Comparison of ENCODE assay signal across 8 mouse cellular contexts in the genomic region with DNA sequence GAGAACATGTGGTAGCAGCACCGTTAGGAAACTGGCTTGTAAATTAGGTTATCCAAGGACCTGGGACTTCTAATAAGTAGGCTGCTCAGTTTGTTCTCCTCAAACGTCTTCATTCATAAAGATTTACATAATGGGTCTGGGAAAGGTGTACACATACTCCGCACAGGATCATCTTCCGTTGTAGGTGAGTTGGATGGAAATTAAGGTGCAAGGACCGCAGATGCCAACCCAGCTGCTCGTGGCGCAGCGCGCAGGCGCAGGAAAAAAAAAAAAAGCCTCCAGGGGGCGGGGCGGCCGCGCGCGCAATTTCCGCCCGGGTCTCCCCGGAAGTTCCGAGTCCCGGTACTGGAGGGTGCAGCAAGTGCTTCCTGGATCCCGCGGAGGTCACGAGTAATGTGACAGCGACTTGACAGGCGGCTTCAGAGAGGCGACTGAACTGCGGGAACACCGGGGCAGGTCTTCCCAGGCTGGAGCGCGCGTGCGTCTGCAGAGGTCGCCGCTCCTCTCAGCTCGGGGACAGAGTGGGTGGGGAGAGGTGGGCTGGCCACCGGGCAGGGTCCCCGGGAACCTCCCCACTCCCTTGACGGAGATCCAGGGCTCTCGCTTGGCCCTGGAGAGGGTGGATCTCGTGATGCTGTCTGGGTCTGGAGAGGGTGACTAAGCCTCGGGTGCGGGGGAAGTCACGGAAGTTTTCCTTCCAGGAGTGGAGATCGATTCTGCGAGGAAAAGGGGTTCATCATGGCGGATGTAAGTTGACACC. TPM values are rescaled to one million over a fixed set of nuclear protein-coding genes. Genes with fewer than 3 reads are reported as not detected.
DNase-seq lines count a peak whose midpoint lies in the region; ATAC-seq and TF ChIP-seq lines count a peak whose summit lies in the region.

Lamtor3 (plus strand) TSS at position 335 of the 760 bp plus-strand sequence.

- peak within 1 kb of the TSS; percentile 89 for H3K4me2 ChIP-seq in forebrain, embryonic 16.5 days (ENCODE audit: low read length)
- peak within 1 kb of the TSS; percentile 78 for H3K4me2 ChIP-seq in lung, embryonic 14.5 days

- DNase-seq in ES-E14 (ENCODE audit: low read depth, low spot score): peak; percentile 73
- peak; percentile 89 for DNase-seq in cerebellum, adult 11-12 months
- DNase-seq in heart, postnatal 36 days: peak; percentile 83 to 86
- peak; percentile 87 for DNase-seq in layer of hippocampus, adult 2 months (ENCODE audit: low spot score in 2 of 2)
- peak; percentile 93 for DNase-seq in lung, embryonic 14.5 days
- DNase-seq in thymus, adult 2 months: peak; percentile 82

- H3K36me3 ChIP-seq in ES-E14 (ENCODE audit: control insufficient read depth, insufficient read depth, low read length, poor library complexity, severe bottlenecking): peaks cover 4% of the 10 kb centered on the region; the same call in 1 of the 2 replicates
- peaks cover 9% of the 10 kb centered on the region; the same call in 1 of the 2 replicates for H3K36me3 ChIP-seq in forebrain, embryonic 16.5 days (ENCODE audit: control insufficient read depth, insufficient read depth)
- peaks cover 18% of the 10 kb centered on the region for H3K36me3 ChIP-seq in lung, embryonic 14.5 days (ENCODE audit: insufficient read depth)
- 0 out of 2 replicates have a peak, but pooled peaks cover 6% of the 10 kb centered on the region for H3K36me3 ChIP-seq in thymus, adult 2 months (ENCODE audit: control insufficient read depth, insufficient read depth, low read length)

- peak within 1 kb of the TSS; percentile 87 to 99 for H3K4me3 ChIP-seq in ES-E14 (ENCODE audit: insufficient read depth in 1 of 2, low read depth in 1 of 2, low read length in 2 of 2, poor library complexity in 1 of 2, severe bottlenecking in 1 of 2)
- peak within 1 kb of the TSS; percentile 84 for H3K4me3 ChIP-seq in forebrain, embryonic 16.5 days (replicated peaks; ENCODE audit: low read length)
- H3K4me3 ChIP-seq in layer of hippocampus, adult 2 months: peak within 1 kb of the TSS; percentile 93
- H3K4me3 ChIP-seq in lung, embryonic 14.5 days (ENCODE audit: low read depth, low read length): peak within 1 kb of the TSS; percentile 89
- H3K4me3 ChIP-seq in olfactory bulb, adult 2 months (ENCODE audit: insufficient read depth, low read depth, low read length): peak within 1 kb of the TSS; percentile 65
- H3K4me3 ChIP-seq in thymus, adult 2 months (ENCODE audit: control insufficient read depth, insufficient read depth, low read length): peak within 1 kb of the TSS; percentile 78

- WGBS in forebrain, embryonic 16.5 days: under 1% methylated on average over 47 of the region's 47 CpGs
- under 1% methylated on average over 47 of the region's 47 CpGs for WGBS in lung, embryonic 14.5 days
- WGBS in olfactory bulb, adult 2 months: under 1% methylated on average over 47 of the region's 47 CpGs
- WGBS in thymus, adult 2 months: 1% methylated on average over 47 of the region's 47 CpGs

- H3K27me3 ChIP-seq in forebrain, embryonic 16.5 days (replicated peaks; ENCODE audit: control insufficient read depth, insufficient read depth, low read length): no peaks in the 10 kb centered on the region
- H3K27me3 ChIP-seq in lung, embryonic 14.5 days (ENCODE audit: insufficient read depth, low read length): no peaks in the 10 kb centered on the region
- no peaks in the 10 kb centered on the region for H3K27me3 ChIP-seq in thymus, adult 2 months (ENCODE audit: control insufficient read depth, insufficient read depth, low read length)

- TF ChIP-seq CTCF in layer of hippocampus, adult 2 months (conservative IDR thresholded peaks at IDR 0.05): peak; percentile 38
- no peak; the same call in 1 of the 2 replicates for TF ChIP-seq CTCF in lung, embryonic 14.5 days (IDR thresholded peaks at IDR 0.05; ENCODE audit: low read depth)
- no peak for TF ChIP-seq CTCF in olfactory bulb, adult 2 months (IDR thresholded peaks at IDR 0.05; ENCODE audit: insufficient read depth, low read depth, low read length)
- 0 out of 2 replicates have a peak, but pooled peaks have one; percentile 25 for TF ChIP-seq CTCF in thymus, adult 2 months (IDR thresholded peaks at IDR 0.05; ENCODE audit: borderline replicate concordance, control insufficient read depth, extremely low read depth, insufficient read depth, low read length, poor library complexity)

- TF ChIP-seq POLR2A in olfactory bulb, adult 2 months (IDR thresholded peaks at IDR 0.05; ENCODE audit: insufficient read depth, low read depth, low read length): peak; percentile 61; the same call in 1 of the 2 replicates
- TF ChIP-seq POLR2A in thymus, adult 2 months (IDR thresholded peaks at IDR 0.05; ENCODE audit: control insufficient read depth, extremely low read depth, insufficient read depth, low read length, poor library complexity): peak; percentile 51; the same call in 1 of the 2 replicates

- H3K9me3 ChIP-seq in ES-E14 (ENCODE audit: control insufficient read depth, insufficient read depth, low read depth, low read length): no peaks in the 10 kb centered on the region
- no peaks in the 10 kb centered on the region for H3K9me3 ChIP-seq in forebrain, embryonic 16.5 days (ENCODE audit: control insufficient read depth, low read length)
- H3K9me3 ChIP-seq in lung, embryonic 14.5 days (ENCODE audit: low read depth, low read length): no peaks in the 10 kb centered on the region

- peak within 1 kb of the TSS; percentile 82 for H3K9ac ChIP-seq in ES-E14 (ENCODE audit: insufficient read depth, low read depth, low read length, poor library complexity, severe bottlenecking)
- H3K9ac ChIP-seq in forebrain, embryonic 16.5 days (replicated peaks; ENCODE audit: low read depth, low read length): peak within 1 kb of the TSS; percentile 87
- H3K9ac ChIP-seq in lung, embryonic 14.5 days: peak within 1 kb of the TSS; percentile 75

- intact Hi-C loops in heart, postnatal 36 days (cut with DNase I): loop anchor here (1.0 to 10.0 kb wide), 3 partner anchors 51 to 526 kb away; partner anchors contain the start of genes Adh5, Dnajb14 and Mttp

- H3K4me1 ChIP-seq in ES-E14 (ENCODE audit: control insufficient read depth in 2 of 2, insufficient read depth in 2 of 2, low read length in 2 of 2, poor library complexity in 1 of 2): peaks cover 0 to 4% of the 10 kb centered on the region in 2 experiments; a peak in 1 of 4 replicates
- peaks cover 18% of the 10 kb centered on the region for H3K4me1 ChIP-seq in forebrain, embryonic 16.5 days (replicated peaks; ENCODE audit: control insufficient read depth, insufficient read depth, low read length)
- no peaks in the 10 kb centered on the region; the same call in 1 of the 2 replicates for H3K4me1 ChIP-seq in lung, embryonic 14.5 days (ENCODE audit: insufficient read depth)
- H3K4me1 ChIP-seq in olfactory bulb, adult 2 months (ENCODE audit: control insufficient read depth, insufficient read depth, low read length): peaks cover 9% of the 10 kb centered on the region
- H3K4me1 ChIP-seq in thymus, adult 2 months (replicated peaks; ENCODE audit: control insufficient read depth, insufficient read depth, low read length): peaks cover 4% of the 10 kb centered on the region

- in situ Hi-C loops in ES-E14 (cut with MboI; ENCODE audit: low sequenced_read_pairs in 2 of 2, unreplicated experiment in 2 of 2): no loop called here

- H3K27ac ChIP-seq in ES-E14 (ENCODE audit: insufficient read depth, low read depth, low read length, poor library complexity, severe bottlenecking): peak within 1 kb of the TSS; percentile 55
- H3K27ac ChIP-seq in forebrain, embryonic 16.5 days (ENCODE audit: low read length): peak within 1 kb of the TSS; percentile 84
- peak within 1 kb of the TSS; percentile 96 for H3K27ac ChIP-seq in layer of hippocampus, adult 2 months
- peak within 1 kb of the TSS; percentile 66 for H3K27ac ChIP-seq in lung, embryonic 14.5 days (ENCODE audit: low read depth)
- H3K27ac ChIP-seq in olfactory bulb, adult 2 months (ENCODE audit: insufficient read depth, low read depth, low read length): peak within 1 kb of the TSS; percentile 64
- H3K27ac ChIP-seq in thymus, adult 2 months (ENCODE audit: control insufficient read depth, insufficient read depth, low read length): peak within 1 kb of the TSS; percentile 45

- peak; percentile 94 for ATAC-seq in forebrain, embryonic 16.5 days
- ATAC-seq in lung, embryonic 14.5 days (ENCODE audit: insufficient read depth): peak; percentile 91

TF ChIP-seq in ES-E14, 5 proteins besides CTCF, POLR2A, EP300 and RAD21:
- no peak for TF ChIP-seq MAFK (IDR thresholded peaks at IDR 0.05; ENCODE audit: insufficient read depth, low read depth, low read length)
- TF ChIP-seq CHD2 (IDR thresholded peaks at IDR 0.05; ENCODE audit: low read depth, low read length): no peak
- TF ChIP-seq ZNF384 (IDR thresholded peaks at IDR 0.05; ENCODE audit: low read depth, low read length): peak; percentile 99
- no peak; the same call in 1 of the 2 replicates for TF ChIP-seq HCFC1 (IDR thresholded peaks at IDR 0.05; ENCODE audit: borderline replicate concordance, insufficient read depth, low read length)

RNA-seq across cellular contexts. Expression of gene Lamtor3, which starts in this region (rescaled TPM):
- 39.3 and 41.4 TPM in 2 replicates for total RNA-seq in ES-E14 (2012; rRNA removed)
- polyA plus RNA-seq in forebrain, embryonic 16.5 days (2015; fragmentation: Nextera tagmentation; extraction: Ambion mirVana): 141 and 145 TPM in 2 replicates
- total RNA-seq in heart, postnatal 36 days (2021): 10 to 100 TPM; 91.1 to 93.8 TPM
- 10 to 100 TPM; 64.4 to 65.3 TPM for total RNA-seq in layer of hippocampus, adult 2 months (2021)
- 97.2 and 103 TPM in 2 replicates for polyA plus RNA-seq in lung, embryonic 14.5 days (2014; fragmentation: Nextera tagmentation; extraction: Ambion mirVana)
- not detected in 2 replicates for polyA plus RNA-seq in olfactory bulb, adult 2 months (2012; ENCODE audit: insufficient read depth, insufficient read length, low replicate concordance, missing spikeins)
- polyA plus RNA-seq in thymus, adult 2 months (2012; rRNA removed): 39.0 and 45.9 TPM in 2 replicates

Comparison
In these comparisons a context has a peak if more than half of its experiments do, and no peak if none do; other contexts are left out.
1. Peak in every context shown above with its lines: DNase-seq, ATAC-seq, H3K4me3 ChIP-seq and H3K27ac ChIP-seq.
2. H3K27ac ChIP-seq: peak in every context shown above with its lines; median percentile 96 in layer of hippocampus, adult 2 months; 84 in forebrain, embryonic 16.5 days; 66 in lung, embryonic 14.5 days; 64 in olfactory bulb, adult 2 months; 55 in ES-E14; 45 in thymus, adult 2 months.
3. CTCF ChIP-seq: peak in layer of hippocampus, adult 2 months (single experiment) and thymus, adult 2 months (single experiment); none in lung, embryonic 14.5 days (single experiment) and olfactory bulb, adult 2 months (single experiment).